Mouse (Mus musculus) ES-Bruce4 (cell line): Measurements from ENCODE around the gene D1Ertd622e. TPM values are rescaled to one million over a fixed set of nuclear protein-coding genes. Genes with fewer than 3 reads are reported as not detected.
"Not testable (repeated sequence)": the region's sequence is repeated elsewhere in the genome, so short reads cannot be mapped to it uniquely, and the experiment has no call there.

Source experiments
- H3K27ac ChIP-seq: 2 replicates; pipeline ENCODE4 v1.5.1; 2012; ENCODE audit warnings: low read length, inconsistent platforms; ENCODE audit not compliant: insufficient read depth
- H3K27me3 ChIP-seq: 2 replicates; pipeline ENCODE4 v1.6.1; 2012; ENCODE audit warnings: mild to moderate bottlenecking, low read length, inconsistent platforms; ENCODE audit not compliant: control insufficient read depth, poor library complexity, insufficient read depth, severe bottlenecking
- H3K36me3 ChIP-seq: 2 replicates; pipeline ENCODE4 v1.6.1; 2012; ENCODE audit warnings: inconsistent platforms, mild to moderate bottlenecking, low read length, moderate library complexity; ENCODE audit not compliant: control insufficient read depth, poor library complexity, insufficient read depth, severe bottlenecking
- H3K4me1 ChIP-seq: one replicate; pipeline ENCODE4 v1.8.1; 2011; ENCODE audit warnings: low read length; ENCODE audit not compliant: control insufficient read depth, insufficient read depth
- H3K4me3 ChIP-seq: 2 replicates; pipeline ENCODE4 v1.5.1; 2011; ENCODE audit warnings: low read depth, mild to moderate bottlenecking, low read length
- H3K9ac ChIP-seq: 2 replicates; pipeline ENCODE4 v1.6.1; 2012; ENCODE audit warnings: low read depth, mild to moderate bottlenecking, inconsistent platforms; ENCODE audit not compliant: poor library complexity, severe bottlenecking
- H3K9me3 ChIP-seq: replicated peaks from 2 replicates; pipeline ENCODE4 v1.6.1; 2012; ENCODE audit warnings: mild to moderate bottlenecking, low read length, inconsistent platforms; ENCODE audit not compliant: control insufficient read depth, poor library complexity, insufficient read depth, severe bottlenecking
- CTCF ChIP-seq: IDR thresholded peaks from one replicate; pipeline ENCODE4 v1.8.1; 2011; ENCODE audit warnings: low read depth, low read length
- EP300 ChIP-seq: IDR thresholded peaks from 2 replicates; pipeline ENCODE4 v1.6.1; 2011; ENCODE audit warnings: low read depth, low read length; ENCODE audit not compliant: insufficient read depth
- POLR2A ChIP-seq: IDR thresholded peaks from one replicate; pipeline ENCODE4 v1.8.1; 2011; ENCODE audit warnings: low read length; ENCODE audit not compliant: insufficient read depth
- polyA plus RNA-seq: library from polyadenylated mRNA; stranded (reverse); fragments of >200 nt; gene quantifications from 2 replicates; pipeline ENCODE4 v1.2.4, GENCODE M21; 2011; ENCODE audit warnings: low read depth; ENCODE audit not compliant: missing spikeins, insufficient read depth, insufficient read length

Gene D1Ertd622e
- polyA plus RNA-seq, 1 experiment = 6.4 TPM

DNA sequence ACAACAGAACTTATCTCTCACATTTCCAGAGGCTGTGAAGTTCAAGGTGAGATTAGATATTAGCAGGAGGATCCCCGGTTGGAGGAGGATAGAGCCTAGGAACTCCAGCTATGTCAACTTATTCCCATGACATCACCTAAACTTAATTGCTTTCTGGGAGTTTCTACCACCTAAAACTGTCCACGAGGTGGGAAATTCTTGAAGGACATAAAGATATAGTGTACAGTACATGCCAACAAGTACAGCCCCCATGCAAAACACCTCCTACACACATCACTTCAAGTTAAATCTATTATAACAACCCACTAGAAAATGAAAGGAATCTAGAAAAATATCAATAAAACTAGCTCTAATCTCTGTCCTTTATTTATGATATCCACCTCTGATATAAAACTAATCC is 61.5 kb downstream of the D1Ertd622e start:
- no peak overlapping the region for H3K27ac ChIP-seq
- H3K36me3 ChIP-seq = no peaks in the 10 kb centered on the region
- H3K4me3 ChIP-seq = no peak overlapping the region
- no peaks in the 10 kb centered on the region for H3K27me3 ChIP-seq
- no peak overlapping the region for H3K9ac ChIP-seq
- H3K4me1 ChIP-seq = no peaks in the 10 kb centered on the region
- TF ChIP-seq POLR2A (no peak), EP300 (no peak), CTCF (no peak)
- H3K9me3 ChIP-seq = no peaks in the 10 kb centered on the region

DNA sequence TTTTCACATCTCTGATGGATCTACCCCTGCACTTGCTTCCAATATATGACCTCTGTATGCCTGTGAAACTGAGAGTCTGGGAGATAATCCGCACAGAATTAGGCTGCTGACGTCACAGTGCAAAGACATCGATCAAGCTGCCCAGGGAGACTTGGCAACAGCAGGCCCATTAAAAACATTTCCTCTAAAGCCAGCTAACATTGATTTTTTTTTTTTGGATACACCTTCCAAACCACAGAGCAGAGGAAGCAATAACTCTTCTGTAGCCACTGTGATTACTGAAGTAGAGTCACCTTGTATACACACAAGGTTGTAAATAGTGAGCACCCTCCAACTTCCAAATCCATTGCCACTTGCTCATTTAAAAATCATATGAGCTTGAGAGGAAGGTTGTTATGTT is 62.8 kb downstream of the D1Ertd622e start:
- H3K4me3 ChIP-seq = no peak overlapping the region
- no peak overlapping the region for H3K27ac ChIP-seq
- TF ChIP-seq EP300 = no peak
- no peaks in the 10 kb centered on the region for H3K27me3 ChIP-seq
- H3K36me3 ChIP-seq = no peaks in the 10 kb centered on the region
- H3K9ac ChIP-seq = no peak overlapping the region
- no peaks in the 10 kb centered on the region for H3K4me1 ChIP-seq
- no peaks in the 10 kb centered on the region for H3K9me3 ChIP-seq

DNA sequence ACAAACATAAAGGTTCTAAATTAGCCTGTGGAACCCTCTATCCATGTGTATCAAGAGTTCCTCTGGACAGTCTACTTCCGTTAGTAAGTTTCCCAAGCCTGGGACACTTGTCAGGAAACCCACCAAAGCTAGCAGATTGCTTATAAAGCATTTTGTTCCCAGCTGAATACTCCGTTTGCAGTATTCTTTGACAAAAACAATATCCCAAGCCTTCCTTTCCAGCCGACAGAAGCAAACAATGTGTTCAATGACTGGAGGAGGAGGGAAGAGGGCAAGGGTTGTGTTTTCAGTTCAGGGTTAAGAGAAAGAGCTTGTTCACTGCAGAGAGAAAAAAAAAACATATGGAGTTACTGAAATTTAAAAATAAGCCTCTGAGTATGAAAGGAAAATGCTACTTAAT is 73.3 kb downstream of the D1Ertd622e start:
- Histone ChIP-seq H3K27ac (no peak overlapping the region), H3K4me3 (no peak overlapping the region), H3K9ac (no peak overlapping the region), H3K4me1 (no peaks in the 10 kb centered on the region), H3K9me3 (no peaks in the 10 kb centered on the region), H3K36me3 (no peaks in the 10 kb centered on the region), H3K27me3 (no peaks in the 10 kb centered on the region)
- TF ChIP-seq CTCF = no peak
- TF ChIP-seq POLR2A = no peak
- TF ChIP-seq EP300 = no peak

DNA sequence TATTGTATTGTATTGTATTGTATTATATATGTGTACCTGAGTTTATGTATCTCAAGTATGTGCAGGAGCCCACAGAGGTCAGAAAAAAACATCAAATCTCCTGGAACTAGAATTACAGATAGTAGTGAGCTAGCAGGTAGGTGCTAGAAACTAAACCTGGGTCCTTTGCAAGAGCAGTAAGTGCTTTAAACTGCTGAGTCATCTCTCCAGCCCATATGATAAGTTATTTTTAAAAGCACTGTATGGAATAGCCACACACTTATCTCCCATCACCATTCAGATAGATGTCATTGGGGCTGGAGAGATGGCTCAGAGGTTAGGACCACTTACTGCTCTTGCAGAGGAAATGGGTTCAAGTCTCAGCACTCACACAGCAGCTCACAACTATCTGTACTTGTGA is 76.8 kb downstream of the D1Ertd622e start:
- Histone ChIP-seq H3K36me3 (no peaks in the 10 kb centered on the region), H3K27ac (no peak overlapping the region), H3K9ac (no peak overlapping the region), H3K9me3 (no peaks in the 10 kb centered on the region), H3K27me3 (no peaks in the 10 kb centered on the region; the same call in 1 of the 2 replicates), H3K4me1 (no peaks in the 10 kb centered on the region), H3K4me3 (no peak overlapping the region)
- TF ChIP-seq EP300 (no peak), POLR2A (no peak), CTCF (no peak)

DNA sequence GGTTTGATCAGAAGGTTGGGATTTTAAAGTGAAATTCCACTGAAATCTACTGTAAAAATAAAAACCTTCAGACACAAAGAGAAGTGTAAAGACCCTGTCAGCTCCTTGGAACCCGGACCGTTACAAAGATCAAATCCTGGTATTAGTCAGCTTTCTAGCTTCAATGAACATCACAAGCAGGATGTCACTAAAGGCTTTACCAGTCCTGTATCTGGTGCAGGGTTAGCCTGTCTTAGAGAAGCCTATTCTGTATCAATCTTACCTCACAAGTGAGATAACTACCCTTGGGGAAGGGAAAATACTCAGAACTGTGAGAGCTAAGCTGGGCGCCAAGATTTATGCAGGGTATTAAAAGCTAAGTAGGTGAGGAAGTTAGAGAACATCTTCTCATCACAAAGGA is 77.7 kb downstream of the D1Ertd622e start:
- Histone ChIP-seq H3K9ac (no peak overlapping the region), H3K4me1 (no peaks in the 10 kb centered on the region), H3K27me3 (no peaks in the 10 kb centered on the region; the same call in 1 of the 2 replicates), H3K4me3 (no peak overlapping the region), H3K9me3 (no peaks in the 10 kb centered on the region), H3K27ac (no peak overlapping the region), H3K36me3 (no peaks in the 10 kb centered on the region)
- TF ChIP-seq EP300 (no peak), CTCF (no peak), POLR2A (no peak)

DNA sequence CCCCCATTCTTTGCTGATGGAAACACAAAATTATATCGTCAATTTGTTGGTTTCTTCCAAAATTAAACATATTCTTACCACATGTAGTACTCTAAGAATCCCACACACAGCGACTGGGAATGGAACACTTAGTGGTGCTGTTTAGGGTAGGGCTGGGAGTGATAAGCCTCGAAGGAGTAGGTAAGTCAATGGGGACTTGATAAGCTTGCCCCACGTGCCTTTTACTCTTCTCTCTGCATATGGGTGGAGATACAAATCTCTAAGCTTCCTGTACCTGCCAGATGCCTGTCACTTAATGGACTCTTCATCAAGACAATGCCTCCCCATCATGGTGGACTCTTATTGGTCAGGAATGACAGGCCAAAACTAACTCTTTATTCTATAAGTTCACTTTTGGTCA is 78.8 kb downstream of the D1Ertd622e start:
- no peak overlapping the region for H3K9ac ChIP-seq
- H3K4me1 ChIP-seq = no peaks in the 10 kb centered on the region
- no peaks in the 10 kb centered on the region; the same call in 1 of the 2 replicates for H3K27me3 ChIP-seq
- no peaks in the 10 kb centered on the region for H3K9me3 ChIP-seq
- TF ChIP-seq EP300 = no peak
- TF ChIP-seq POLR2A = no peak
- no peak for TF ChIP-seq CTCF
- H3K4me3 ChIP-seq = no peak overlapping the region
- no peak overlapping the region for H3K27ac ChIP-seq
- no peaks in the 10 kb centered on the region for H3K36me3 ChIP-seq

DNA sequence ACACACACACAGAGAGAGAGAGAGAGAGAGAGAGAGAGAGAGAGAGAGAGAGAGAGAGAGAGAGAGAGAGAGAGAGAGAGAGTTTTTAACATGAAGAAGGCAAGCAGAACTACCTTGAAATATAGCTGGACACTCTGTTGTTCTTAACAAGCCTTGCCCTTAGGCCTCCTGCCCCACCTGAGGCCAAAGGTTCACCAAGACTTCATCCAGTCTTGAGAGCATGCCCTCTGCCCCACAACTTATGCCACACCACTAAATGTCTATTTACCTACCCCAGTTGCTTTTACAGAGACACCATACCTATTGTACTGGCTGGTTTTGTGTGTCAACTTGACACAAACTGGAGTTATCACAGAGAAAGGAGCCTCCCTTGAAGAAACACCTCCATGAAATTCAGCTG is 81.2 kb downstream of the D1Ertd622e start:
- H3K4me3 ChIP-seq, H3K27me3 ChIP-seq, H3K4me1 ChIP-seq, H3K36me3 ChIP-seq, H3K27ac ChIP-seq, H3K9ac ChIP-seq, H3K9me3 ChIP-seq: not testable (repeated sequence)
